Mouse (Mus musculus) T-helper 17 cell (primary cell): ENCODE measurements around the gene Rfpl4.
"Not testable (repeated sequence)": the region's sequence is repeated elsewhere in the genome, so short reads cannot be mapped to it uniquely, and the experiment has no call there.

Experiments
- in situ Hi-C, 2 experiments: fragments of 300-600 bp; cut with MboI, MseI; formaldehyde crosslinking; loops; 1 replicate in 1 of 2; 2 replicates in 1 of 2; pipeline ENCODE4 v1.15.1; 2025; ENCODE audit warnings: high pct_unique_total_duplicates in 2 of 2

Gene Rfpl4

DNA sequence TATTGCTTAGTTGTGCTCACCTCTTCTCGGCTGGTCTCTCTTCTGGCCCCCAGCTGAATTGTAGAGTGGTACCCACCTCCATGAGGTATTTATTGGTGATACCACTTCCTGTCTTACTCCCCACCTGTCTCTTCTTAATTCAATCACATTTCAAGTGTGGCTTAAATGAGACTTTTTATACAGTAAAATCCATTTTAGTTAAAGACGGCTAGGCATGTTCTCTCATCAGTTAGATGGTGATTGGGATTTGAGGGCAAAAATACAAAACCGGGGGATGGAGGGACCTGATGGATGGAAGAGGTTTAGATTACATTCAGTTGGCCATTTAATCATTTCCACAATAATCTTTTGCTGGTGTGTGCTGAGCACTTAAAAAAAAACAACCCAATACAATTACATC lies at the start of gene Rfpl4:
TSS of gene Rfpl4 (minus strand) at position 101 of the 400 bp plus-strand sequence.
- in situ Hi-C loops: loop anchor here in 1 of 2 experiments (10.0 kb wide), 1 partner anchor 882 kb away; the partner anchor contains the start of gene Lilra5

GRCm38 (mm10) chr7:5149570-5149969 lies 32.8 kb upstream of the Rfpl4 start, which contains the start of gene Vmn1r55:
Gene Vmn1r55, minus strand, starts transcription at chr7:5149670.
- in situ Hi-C loops: not testable (repeated sequence)

- in situ Hi-C loops: no loop called here
Measured at GRCm38 (mm10) chr7:5125549-5126406, 9.0 kb upstream of the Rfpl4 start, which contains the start of gene Rasl2-9. Gene Rasl2-9, minus strand, starts transcription at chr7:5125950.

- in situ Hi-C loops: no loop called here
Measured at GRCm38 (mm10) chr7:5125078-5125477, 8.3 kb upstream of the Rfpl4 start.

DNA sequence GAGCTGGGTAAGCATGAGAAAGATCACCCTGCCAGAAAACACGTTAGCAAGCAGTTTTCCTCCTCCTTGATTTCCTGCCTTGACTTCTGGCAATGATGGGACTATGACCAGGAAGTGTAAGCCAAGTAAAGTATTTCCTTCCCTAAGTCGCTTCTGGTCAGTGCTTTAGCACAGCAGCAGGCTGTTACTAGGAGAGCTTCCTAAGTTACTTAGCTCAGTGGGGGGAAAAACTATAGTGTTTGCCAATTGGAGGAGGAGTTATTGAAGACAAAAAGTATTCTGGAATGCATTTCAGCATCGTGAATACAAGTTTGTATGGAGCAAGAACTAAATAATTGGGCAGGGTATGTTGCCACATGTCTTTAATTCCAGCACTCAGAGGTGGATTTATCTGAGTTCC lies 4.0 kb downstream of the Rfpl4 start:
- in situ Hi-C loops: loop anchor here in 1 of 2 experiments (10.0 kb wide), 1 partner anchor 878 kb away; the partner anchor contains the start of gene Lilra5

GRCm38 (mm10) chr7:5109301-5109700 lies 7.4 kb downstream of the Rfpl4 start:
- in situ Hi-C loops: no loop called here

DNA sequence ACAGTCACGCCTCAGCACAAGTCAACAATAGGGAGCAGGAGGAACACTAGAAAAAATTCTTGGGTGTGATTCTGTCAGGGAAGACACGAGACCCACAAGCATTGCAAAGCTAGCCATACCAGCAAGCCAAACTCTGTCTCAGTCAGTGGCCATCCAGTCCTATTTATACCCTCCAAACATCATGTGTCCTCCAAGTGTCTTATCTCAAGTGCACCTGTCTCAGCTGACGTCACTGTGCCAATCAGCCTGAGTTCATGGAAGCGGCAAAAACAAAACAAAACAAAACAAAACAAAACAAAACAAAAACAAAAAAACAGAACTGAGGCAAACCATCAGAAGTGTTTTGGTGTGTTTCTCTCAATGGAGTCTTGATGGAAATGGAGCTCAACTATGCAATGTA lies 8.5 kb downstream of the Rfpl4 start:
- in situ Hi-C loops: no loop called here

DNA sequence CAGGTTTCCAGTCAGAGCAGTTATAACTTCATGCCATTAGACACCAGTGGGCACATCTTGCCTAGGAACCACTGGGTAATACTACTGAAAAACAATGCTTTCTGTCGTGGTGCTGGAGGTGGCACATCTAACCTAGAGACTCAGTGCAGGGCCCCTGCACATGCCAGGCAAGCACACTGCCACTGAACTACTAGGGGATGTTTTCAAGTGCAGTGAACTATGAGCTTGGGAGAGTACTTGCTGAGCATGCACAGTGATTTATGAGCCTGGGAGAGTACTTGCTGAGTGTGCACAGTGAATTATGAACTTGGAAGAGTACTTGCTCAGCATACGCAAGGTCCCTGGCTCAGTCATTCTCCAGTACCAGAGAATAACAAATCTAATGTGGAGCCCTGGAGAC lies 14.2 kb downstream of the Rfpl4 start:
- in situ Hi-C loops: no loop called here

DNA sequence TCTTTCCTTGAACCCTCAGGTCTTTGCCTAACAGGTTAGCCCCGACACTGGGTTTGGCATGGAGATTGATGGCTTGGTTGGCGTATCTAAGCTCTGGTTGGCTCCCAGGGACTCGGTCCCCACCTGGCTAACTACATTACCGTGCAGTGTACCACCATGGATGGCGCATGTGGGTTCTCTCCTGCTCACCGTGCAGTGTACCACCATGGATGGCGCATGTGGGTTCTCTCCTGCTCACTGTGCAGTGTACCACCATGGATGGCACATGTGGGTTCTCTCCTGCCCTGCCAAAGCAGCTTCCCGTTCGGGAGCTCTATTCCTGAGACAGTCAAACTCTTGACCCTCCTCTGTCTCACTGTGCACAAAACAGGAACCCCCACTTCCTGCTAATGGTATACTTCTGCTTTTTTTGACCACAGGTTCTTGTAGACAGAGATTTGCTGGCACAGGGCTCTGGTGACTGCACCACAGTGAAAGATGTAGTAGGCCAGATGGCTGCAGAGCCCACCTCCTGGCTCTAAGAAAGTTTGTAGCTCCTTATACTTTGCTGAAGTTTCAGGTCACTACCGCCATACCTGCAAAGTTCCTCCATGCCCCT lies 15.6 kb downstream of the Rfpl4 start:
- in situ Hi-C loops: no loop called here

- in situ Hi-C loops: loop anchor here in 1 of 2 experiments (25.0 kb wide), 3 partner anchors 962 to 1288 kb away; partner anchors contain the start of genes Leng8, Smim17, Zfp28 and Zfp444
Measured at GRCm38 (mm10) chr7:5099796-5100195, 17.0 kb downstream of the Rfpl4 start.

DNA sequence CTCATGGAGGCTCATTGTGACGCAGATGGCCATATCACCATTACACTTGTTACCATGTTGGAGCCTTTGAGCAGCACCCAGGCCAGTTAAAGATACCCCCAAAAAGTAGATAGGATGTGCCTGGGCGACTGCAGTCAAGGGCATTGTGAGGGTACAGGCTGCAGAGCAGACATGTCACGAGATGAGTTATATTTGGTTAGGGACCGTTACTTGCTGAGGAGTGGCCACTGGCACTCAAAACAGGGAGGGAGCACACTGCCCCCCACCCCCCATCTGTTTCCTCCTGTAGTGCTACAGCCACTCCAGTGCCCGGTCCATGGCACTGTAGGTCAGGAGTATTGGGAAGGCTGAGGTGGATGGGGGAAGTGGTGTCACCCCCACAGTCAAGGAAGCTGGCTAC lies 18.0 kb downstream of the Rfpl4 start:
- in situ Hi-C loops: loop anchor here in 1 of 2 experiments (25.0 kb wide), 3 partner anchors 961 to 1289 kb away; partner anchors contain the start of genes Leng8, Smim17, Zfp28 and Zfp444

DNA sequence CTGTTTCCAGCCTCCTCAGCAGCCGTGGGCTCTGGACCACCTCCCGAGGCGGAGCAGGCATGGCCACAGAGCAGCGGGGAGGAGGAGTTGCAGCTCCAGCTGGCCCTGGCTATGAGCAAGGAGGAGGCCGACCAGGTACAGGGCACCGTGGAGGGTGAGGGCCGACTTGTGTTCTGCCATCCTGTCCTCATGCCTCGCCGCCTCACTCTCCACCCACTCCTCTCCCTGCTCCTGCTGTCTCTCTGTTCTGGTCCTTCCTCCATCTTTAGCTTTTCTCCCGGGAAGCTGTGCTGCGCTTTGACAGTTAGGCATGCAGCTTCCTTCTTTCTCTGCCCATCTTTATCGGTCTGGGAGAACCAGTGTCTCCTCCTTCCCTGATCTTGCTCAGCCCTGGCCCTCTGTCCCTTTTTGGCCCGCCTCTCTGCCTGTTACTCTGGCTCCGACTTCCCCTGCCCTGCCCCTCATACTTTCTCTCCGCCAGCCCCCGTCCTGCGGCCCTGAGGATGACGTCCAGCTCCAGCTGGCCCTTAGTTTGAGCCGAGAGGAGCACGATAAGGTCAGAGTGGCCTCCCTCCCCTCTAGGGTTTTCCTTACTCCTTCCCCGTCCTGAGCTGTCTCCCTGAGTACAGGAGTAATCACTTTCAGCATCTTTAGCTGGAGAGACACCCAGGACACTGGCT lies 23.8 kb downstream of the Rfpl4 start:
- in situ Hi-C loops: loop anchor here in 1 of 2 experiments (25.0 kb wide), 3 partner anchors 956 to 1294 kb away; partner anchors contain the start of genes Leng8, Smim17, Zfp28 and Zfp444

DNA sequence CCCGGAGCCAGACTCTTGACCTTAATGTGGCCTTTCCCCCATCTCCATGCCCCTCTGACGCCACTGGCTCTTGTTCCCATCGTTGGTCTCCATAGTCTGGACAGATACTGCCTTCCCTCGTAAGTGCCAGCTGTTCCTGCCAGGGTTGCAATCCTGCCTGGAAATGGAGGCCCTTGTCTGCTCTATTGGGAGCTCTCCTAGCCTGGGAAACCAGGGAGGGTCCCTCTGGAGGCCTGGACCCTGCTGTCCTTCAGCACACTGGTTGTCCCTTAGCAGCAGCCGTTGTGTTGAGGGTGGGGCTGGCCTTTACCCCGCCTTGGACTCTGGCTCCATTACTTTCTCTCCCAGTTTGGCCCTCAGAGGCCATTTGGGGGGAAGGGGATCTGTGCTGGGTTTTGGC lies 24.4 kb downstream of the Rfpl4 start:
- in situ Hi-C loops: loop anchor here in 1 of 2 experiments (25.0 kb wide), 3 partner anchors 955 to 1295 kb away; partner anchors contain the start of genes Leng8, Smim17, Zfp28 and Zfp444

- in situ Hi-C loops: loop anchor here in 1 of 2 experiments (25.0 kb wide), 3 partner anchors 954 to 1296 kb away; partner anchors contain the start of genes Leng8, Smim17, Zfp28 and Zfp444
Measured at GRCm38 (mm10) chr7:5091008-5091728, 25.6 kb downstream of the Rfpl4 start.

DNA sequence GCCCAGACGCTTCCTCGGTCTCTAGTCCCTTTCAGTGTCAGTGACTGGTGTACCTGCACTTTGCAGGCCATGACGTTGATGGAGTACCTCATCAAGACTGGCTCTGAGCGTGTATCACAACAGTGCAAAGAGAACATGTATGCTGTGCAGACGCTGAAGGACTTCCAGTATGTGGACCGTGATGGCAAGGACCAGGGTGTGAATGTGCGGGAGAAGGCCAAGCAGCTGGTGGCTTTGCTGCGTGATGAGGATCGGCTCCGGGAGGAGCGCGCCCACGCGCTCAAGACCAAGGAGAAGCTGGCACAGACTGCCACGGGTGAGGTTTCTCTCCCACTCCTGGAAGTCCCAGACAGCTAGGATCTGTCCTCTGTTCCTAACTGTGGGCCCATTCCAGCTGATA lies 26.9 kb downstream of the Rfpl4 start:
- in situ Hi-C loops: loop anchor here in 1 of 2 experiments (25.0 kb wide), 3 partner anchors 953 to 1297 kb away; partner anchors contain the start of genes Leng8, Smim17, Zfp28 and Zfp444

DNA sequence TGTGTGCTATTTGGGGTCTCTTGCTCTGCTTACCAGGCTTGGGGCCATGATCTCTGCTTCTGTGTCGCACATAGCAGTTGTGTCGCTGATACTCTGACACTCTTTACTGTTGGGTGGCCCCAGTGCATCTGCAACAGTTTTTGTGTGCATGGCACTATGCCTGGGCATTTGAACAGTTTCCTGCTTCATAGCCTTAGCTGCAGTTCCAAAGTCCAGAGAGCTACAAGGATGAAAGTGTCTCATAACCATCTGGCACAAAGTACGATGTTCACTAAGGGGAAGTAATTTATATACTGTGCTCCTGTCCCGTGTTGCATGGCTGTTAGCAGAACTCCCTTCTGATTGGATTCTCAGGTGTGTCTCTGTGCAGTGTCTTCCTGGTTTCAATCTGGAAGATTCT lies 28.9 kb downstream of the Rfpl4 start:
- in situ Hi-C loops: loop anchor here in 1 of 2 experiments (25.0 kb wide), 3 partner anchors 951 to 1299 kb away; partner anchors contain the start of genes Leng8, Smim17, Zfp28 and Zfp444

DNA sequence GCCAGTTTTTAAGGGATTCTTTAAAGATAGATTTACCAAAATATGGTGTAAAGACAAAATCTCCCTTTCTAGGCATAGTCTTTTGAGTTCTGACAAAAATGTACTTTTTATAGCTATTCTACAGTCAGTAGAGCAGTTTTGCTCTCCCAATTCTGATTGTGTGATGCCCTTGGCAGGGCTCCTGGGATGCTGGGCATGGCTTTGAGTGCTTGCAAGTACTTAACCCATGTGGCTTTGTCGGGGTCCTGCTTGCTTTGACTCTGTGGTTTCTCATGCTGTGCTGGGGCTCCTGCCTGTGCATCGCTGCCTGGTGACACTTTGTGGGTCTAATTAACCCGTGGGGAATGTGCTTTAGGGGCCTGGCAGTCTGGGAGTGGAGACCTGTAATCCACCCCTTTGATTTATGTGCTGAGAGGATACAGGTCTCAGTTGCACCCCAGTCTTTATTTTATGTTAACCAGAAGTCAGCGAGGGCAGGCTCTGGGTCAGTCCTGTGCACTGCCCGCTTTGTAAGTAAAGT lies 29.8 kb downstream of the Rfpl4 start:
- in situ Hi-C loops: loop anchor here in 1 of 2 experiments (25.0 kb wide), 3 partner anchors 950 to 1300 kb away; partner anchors contain the start of genes Leng8, Smim17, Zfp28 and Zfp444

DNA sequence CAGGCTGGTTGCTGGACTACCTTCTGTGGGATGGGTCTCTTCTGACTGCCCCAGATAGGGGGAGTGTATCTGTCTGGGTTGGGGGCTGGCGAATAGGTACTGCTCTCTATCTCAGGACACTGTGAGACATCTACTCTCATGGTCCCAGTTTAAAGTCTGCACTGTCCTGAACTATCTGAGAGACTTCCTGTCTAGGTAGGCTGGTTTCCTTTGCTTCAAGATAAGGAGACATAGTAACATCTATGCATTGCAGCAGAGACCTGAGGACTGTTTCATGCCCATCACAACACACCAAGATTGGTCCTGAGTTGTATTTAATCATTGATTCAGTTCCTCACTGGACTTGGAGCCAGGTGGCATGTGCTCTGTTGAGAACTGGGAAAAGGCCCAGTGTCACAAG lies 31.2 kb downstream of the Rfpl4 start:
- in situ Hi-C loops: loop anchor here in 1 of 2 experiments (25.0 kb wide), 3 partner anchors 948 to 1302 kb away; partner anchors contain the start of genes Leng8, Smim17, Zfp28 and Zfp444

DNA sequence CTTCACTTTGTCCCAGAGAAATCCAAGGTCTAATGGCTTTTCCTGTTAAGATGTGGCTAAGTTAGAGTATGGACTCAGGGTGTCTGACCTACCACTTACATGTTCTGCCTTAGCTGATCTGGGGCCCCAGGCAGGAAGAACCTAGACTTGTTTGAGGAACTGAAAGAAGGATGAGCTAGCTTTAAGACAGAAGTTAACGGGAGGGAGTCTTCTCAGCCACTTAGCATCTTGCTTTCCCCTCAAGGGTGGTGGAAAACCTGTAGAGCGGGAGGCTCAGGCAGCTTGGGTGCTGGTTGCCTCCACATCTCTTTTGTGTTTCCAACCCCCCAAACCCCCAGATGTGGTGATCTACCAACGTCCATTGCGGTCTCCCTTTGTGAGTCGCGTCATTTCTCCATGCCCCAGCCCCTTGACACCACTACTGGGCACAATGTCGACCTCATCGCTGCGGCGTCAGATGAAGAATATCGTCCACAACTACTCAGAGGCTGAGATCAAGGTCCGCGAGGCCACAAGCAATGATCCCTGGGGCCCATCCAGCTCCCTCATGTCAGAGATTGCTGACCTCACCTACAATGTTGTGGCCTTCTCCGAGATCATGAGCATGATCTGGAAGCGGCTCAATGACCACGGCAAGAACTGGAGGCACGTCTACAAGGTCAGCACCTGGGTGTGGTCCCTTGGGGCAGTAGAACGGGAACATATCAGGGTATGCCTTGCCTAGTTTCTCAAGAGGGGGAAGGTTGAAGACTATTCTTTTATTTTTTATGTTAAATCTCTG lies 33.2 kb downstream of the Rfpl4 start:
- in situ Hi-C loops: loop anchor here in 1 of 2 experiments (5.0 to 25.0 kb wide), 4 partner anchors 946 to 1391 kb away; partner anchors contain the start of genes Leng8, Mboat7, Smim17 and Tsen34
